Mouse (Mus musculus): ENCODE data around the gene Ap4s1. TPM values are rescaled to one million over a fixed set of nuclear protein-coding genes. Genes with fewer than 3 reads are reported as not detected.

Ap4s1 gene
- total and polyA plus RNA-seq, 2 experiments from 2014 or later = 41.6 to 60.2 TPM

DNA sequence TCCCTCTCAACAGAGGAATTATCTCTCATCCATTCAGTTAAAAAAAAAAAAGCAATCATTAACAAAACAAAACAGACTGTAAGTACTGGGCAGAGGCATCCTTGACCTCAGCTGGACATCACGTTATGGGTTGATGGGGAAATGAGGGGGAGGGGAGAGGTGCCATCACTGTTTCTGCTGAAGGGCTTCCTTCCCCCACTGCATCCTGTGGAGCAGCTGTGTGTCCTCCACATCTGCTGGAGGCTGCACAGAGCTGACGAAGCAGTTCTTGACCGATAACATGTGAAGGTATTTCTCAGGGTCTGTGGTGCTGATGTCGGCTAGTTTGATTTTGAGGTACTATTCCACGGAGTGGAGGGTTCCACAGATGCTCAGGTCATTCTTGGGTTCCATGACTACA lies 19.3 kb downstream of the Ap4s1 start:
- H3K4me2 ChIP-seq (ENCODE audit: low read depth) = no peak overlapping the region
- DNase-seq = no peak
- no peaks in the 10 kb centered on the region for H3K9me3 ChIP-seq (ENCODE audit: low read length)
- TF ChIP-seq CTCF (IDR thresholded peaks at IDR 0.05; ENCODE audit: low read depth) = no peak
- ATAC-seq = no peak
- no peak overlapping the region for H3K9ac ChIP-seq
- peaks cover 3% of the 10 kb centered on the region; the same call in 1 of the 2 replicates for H3K36me3 ChIP-seq (ENCODE audit: insufficient read depth)
- H3K4me3 ChIP-seq (ENCODE audit: low read depth, low read length) = no peak overlapping the region
- H3K27ac ChIP-seq (ENCODE audit: low read depth, low read length) = no peak overlapping the region
- no peaks in the 10 kb centered on the region for H3K4me1 ChIP-seq (ENCODE audit: insufficient read depth)
- 80% methylated on average over 5 of the region's 5 CpGs for WGBS
- no peaks in the 10 kb centered on the region for H3K27me3 ChIP-seq (ENCODE audit: insufficient read depth, low read length)

DNA sequence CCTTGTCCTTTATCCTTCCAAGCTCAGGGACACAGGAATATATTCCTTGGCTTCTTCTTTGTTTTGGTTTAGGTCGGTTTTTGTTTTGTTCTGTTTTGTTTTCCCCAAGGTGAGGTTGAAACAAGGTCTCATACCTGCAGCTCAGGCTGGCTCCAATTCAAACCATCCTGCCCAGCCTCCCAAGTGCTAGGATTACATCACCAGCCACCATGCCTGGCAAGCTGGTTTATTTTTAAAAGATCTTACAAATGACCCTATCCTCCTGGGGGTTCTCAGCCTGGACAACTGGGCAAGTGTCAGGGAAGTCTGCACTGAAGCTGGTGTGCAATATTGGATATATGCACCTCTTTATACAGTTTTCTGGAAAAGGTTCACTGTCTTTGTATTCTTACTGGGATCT lies 21.9 kb downstream of the Ap4s1 start:
- H3K36me3 ChIP-seq (ENCODE audit: insufficient read depth) = peaks cover 3% of the 10 kb centered on the region; the same call in 1 of the 2 replicates
- no peaks in the 10 kb centered on the region for H3K4me1 ChIP-seq (ENCODE audit: insufficient read depth)
- DNase-seq (no peak), ATAC-seq (no peak)
- H3K27me3 ChIP-seq (ENCODE audit: insufficient read depth, low read length) = no peaks in the 10 kb centered on the region
- no peak overlapping the region for H3K9ac ChIP-seq
- no peak overlapping the region for H3K4me3 ChIP-seq (ENCODE audit: low read depth, low read length)
- no peaks in the 10 kb centered on the region for H3K9me3 ChIP-seq (ENCODE audit: low read length)
- no peak for TF ChIP-seq CTCF (IDR thresholded peaks at IDR 0.05; ENCODE audit: low read depth)
- no peak overlapping the region for H3K4me2 ChIP-seq (ENCODE audit: low read depth)
- WGBS = 76% methylated on average over 1 of the region's 1 CpGs
- H3K27ac ChIP-seq (ENCODE audit: low read depth, low read length) = no peak overlapping the region

GRCm38 (mm10) chr12:51718617-51719016 lies 27.8 kb downstream of the Ap4s1 start:
- H3K36me3 ChIP-seq (ENCODE audit: insufficient read depth) = peaks cover 10% of the 10 kb centered on the region
- ATAC-seq = no peak
- 96% methylated on average over 6 of the region's 6 CpGs for WGBS
- no peak overlapping the region for H3K27ac ChIP-seq (ENCODE audit: low read depth, low read length)
- no peak for DNase-seq
- H3K9ac ChIP-seq = no peak overlapping the region
- H3K9me3 ChIP-seq (ENCODE audit: low read length) = no peaks in the 10 kb centered on the region
- H3K4me1 ChIP-seq (ENCODE audit: insufficient read depth) = no peaks in the 10 kb centered on the region
- no peak overlapping the region for H3K4me3 ChIP-seq (ENCODE audit: low read depth, low read length)
- no peak for TF ChIP-seq CTCF (IDR thresholded peaks at IDR 0.05; ENCODE audit: low read depth)
- H3K27me3 ChIP-seq (ENCODE audit: insufficient read depth, low read length) = no peaks in the 10 kb centered on the region
- H3K4me2 ChIP-seq (ENCODE audit: low read depth) = no peak overlapping the region

- DNase-seq = no peak
- H3K36me3 ChIP-seq (ENCODE audit: insufficient read depth) = peaks cover 15% of the 10 kb centered on the region
- H3K27me3 ChIP-seq (ENCODE audit: insufficient read depth, low read length) = no peaks in the 10 kb centered on the region
- no peak overlapping the region for H3K27ac ChIP-seq (ENCODE audit: low read depth, low read length)
- H3K4me2 ChIP-seq (ENCODE audit: low read depth) = no peak overlapping the region
- H3K4me3 ChIP-seq (ENCODE audit: low read depth, low read length) = no peak overlapping the region
- H3K4me1 ChIP-seq (ENCODE audit: insufficient read depth) = no peaks in the 10 kb centered on the region
- H3K9ac ChIP-seq = no peak overlapping the region
- no peak for ATAC-seq
- no peaks in the 10 kb centered on the region for H3K9me3 ChIP-seq (ENCODE audit: low read length)
- no peak for TF ChIP-seq CTCF (IDR thresholded peaks at IDR 0.05; ENCODE audit: low read depth)
- WGBS = 97% methylated on average over 8 of the region's 8 CpGs
Observed at GRCm38 (mm10) chr12:51721836-51722235, 31.0 kb downstream of the Ap4s1 start.

GRCm38 (mm10) chr12:51729058-51729457 lies 38.2 kb downstream of the Ap4s1 start:
- Histone ChIP-seq H3K4me3 (ENCODE audit: low read depth, low read length) (no peak overlapping the region), H3K36me3 (ENCODE audit: insufficient read depth) (peaks cover 6% of the 10 kb centered on the region), H3K9me3 (ENCODE audit: low read length) (no peaks in the 10 kb centered on the region), H3K4me1 (ENCODE audit: insufficient read depth) (no peaks in the 10 kb centered on the region), H3K9ac (no peak overlapping the region), H3K27ac (ENCODE audit: low read depth, low read length) (peak overlapping the region; percentile 35; the same call in 1 of the 2 replicates), H3K27me3 (ENCODE audit: insufficient read depth, low read length) (no peaks in the 10 kb centered on the region), H3K4me2 (ENCODE audit: low read depth) (no peak overlapping the region)
- no peak for TF ChIP-seq CTCF (IDR thresholded peaks at IDR 0.05; ENCODE audit: low read depth)
- DNase-seq (peak; percentile 29), ATAC-seq (peak; percentile 72)
- WGBS = 63% methylated on average over 11 of the region's 11 CpGs

- 93% methylated on average over 9 of the region's 9 CpGs for WGBS
- Histone ChIP-seq H3K36me3 (ENCODE audit: insufficient read depth) (peaks cover 5% of the 10 kb centered on the region; the same call in 1 of the 2 replicates), H3K9me3 (ENCODE audit: low read length) (no peaks in the 10 kb centered on the region), H3K27ac (ENCODE audit: low read depth, low read length) (no peak overlapping the region), H3K4me1 (ENCODE audit: insufficient read depth) (no peaks in the 10 kb centered on the region), H3K27me3 (ENCODE audit: insufficient read depth, low read length) (no peaks in the 10 kb centered on the region), H3K4me3 (ENCODE audit: low read depth, low read length) (no peak overlapping the region), H3K4me2 (ENCODE audit: low read depth) (no peak overlapping the region), H3K9ac (no peak overlapping the region)
- ATAC-seq (no peak; the same call in 1 of the 2 replicates), DNase-seq (no peak)
- TF ChIP-seq CTCF (IDR thresholded peaks at IDR 0.05; ENCODE audit: low read depth) = no peak
Observed at GRCm38 (mm10) chr12:51729827-51730226, 39.0 kb downstream of the Ap4s1 start.

DNA sequence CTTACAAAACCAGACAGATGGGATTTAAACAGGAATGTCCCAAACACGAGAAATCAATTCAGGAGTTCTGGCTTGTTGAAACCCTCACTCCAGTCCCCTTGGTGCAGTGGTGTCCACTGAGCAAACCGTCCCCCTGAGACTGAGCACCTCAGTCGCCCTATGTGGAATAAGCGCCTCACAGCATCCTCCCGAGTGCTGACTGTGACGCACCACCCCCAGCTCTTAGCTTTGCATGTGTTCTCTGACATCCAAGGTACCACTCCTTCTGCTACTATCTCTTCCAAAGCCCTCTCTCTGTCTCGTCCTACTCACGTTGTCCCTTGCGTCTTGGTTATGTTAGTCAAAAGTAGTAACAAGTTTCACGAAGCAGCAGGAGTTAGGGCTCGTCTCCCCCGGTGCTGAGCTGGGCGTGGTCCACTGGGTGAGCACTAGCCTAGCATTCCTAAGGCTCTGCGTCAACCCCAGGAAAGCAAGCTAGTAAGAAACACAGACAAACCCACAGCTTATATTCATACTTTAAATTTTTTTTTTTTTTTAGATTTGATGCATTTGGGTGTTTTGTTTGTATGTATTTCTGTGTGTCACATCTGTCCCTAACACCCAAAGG lies 43.9 kb downstream of the Ap4s1 start:
- WGBS = 89% methylated on average over 14 of the region's 14 CpGs
- Histone ChIP-seq H3K4me3 (ENCODE audit: low read depth, low read length) (no peak overlapping the region), H3K4me1 (ENCODE audit: insufficient read depth) (no peaks in the 10 kb centered on the region), H3K9ac (no peak overlapping the region), H3K4me2 (ENCODE audit: low read depth) (no peak overlapping the region), H3K36me3 (ENCODE audit: insufficient read depth) (peaks cover 5% of the 10 kb centered on the region; the same call in 1 of the 2 replicates), H3K27ac (ENCODE audit: low read depth, low read length) (no peak overlapping the region), H3K9me3 (ENCODE audit: low read length) (no peaks in the 10 kb centered on the region), H3K27me3 (ENCODE audit: insufficient read depth, low read length) (no peaks in the 10 kb centered on the region)
- ATAC-seq (no peak), DNase-seq (no peak)
- TF ChIP-seq CTCF (IDR thresholded peaks at IDR 0.05; ENCODE audit: low read depth) = no peak

Measured in forebrain, postnatal 0 days (tissue).